Mouse (Mus musculus) midbrain, embryonic 14.5 days (tissue): Measurements from ENCODE around the gene Caskin1. TPM values are rescaled to one million over a fixed set of nuclear protein-coding genes. Genes with fewer than 3 reads are reported as not detected.

Experiments used
- polyA plus RNA-seq: library from polyadenylated mRNA; unstranded; fragments of >200 nt; fragmentation: Nextera tagmentation; extraction: Ambion mirVana; gene quantifications from 2 replicates; pipeline ENCODE4 v1.2.1, GENCODE M21; 2014

Gene Caskin1
- polyA plus RNA-seq, 1 experiment from 2014 or later: 37.5 TPM

Other genes starting within 250 kb of the Caskin1 start
- 11.1 and 16.6 TPM in 2 replicates for gene Ccnf, start 237.1 kb upstream of the Caskin1 start, polyA plus RNA-seq
- 0.18 and 0.47 TPM in 2 replicates for gene Abca17, start 137.5 kb upstream of the Caskin1 start, polyA plus RNA-seq
- gene Abca3, start 136.7 kb upstream of the Caskin1 start, polyA plus RNA-seq: 26.2 and 31.4 TPM in 2 replicates
- gene Rnps1, start 74.0 kb upstream of the Caskin1 start, polyA plus RNA-seq: 331 and 345 TPM in 2 replicates
- 26.9 and 27.7 TPM in 2 replicates for gene Eci1, start 62.0 kb upstream of the Caskin1 start, polyA plus RNA-seq
- gene Dnase1l2, start 45.5 kb upstream of the Caskin1 start, polyA plus RNA-seq: 4.2 and 6.1 TPM in 2 replicates
- 22.7 and 22.8 TPM in 2 replicates for gene E4f1, start 18.3 kb upstream of the Caskin1 start, polyA plus RNA-seq
- 60.5 and 62.7 TPM in 2 replicates for gene Pgp, start 18.2 kb upstream of the Caskin1 start, polyA plus RNA-seq
- 0.45 TPM in 1 of 2 replicates, not detected in the other for gene Bricd5, start 14.7 kb upstream of the Caskin1 start, polyA plus RNA-seq
- gene Mlst8, start 9.5 kb upstream of the Caskin1 start, polyA plus RNA-seq: 36.2 and 43.0 TPM in 2 replicates
- gene Traf7, start 39.3 kb downstream of the Caskin1 start, polyA plus RNA-seq: 86.2 and 90.8 TPM in 2 replicates
- 4.9 and 6.5 TPM in 2 replicates for gene Rab26, start 45.6 kb downstream of the Caskin1 start, polyA plus RNA-seq
- 18.0 and 28.3 TPM in 2 replicates for gene Pkd1, start 61.2 kb downstream of the Caskin1 start, polyA plus RNA-seq
- 79.5 and 89.5 TPM in 2 replicates for gene Tsc2, start 144.0 kb downstream of the Caskin1 start, polyA plus RNA-seq
- 6.5 and 8.9 TPM in 2 replicates for gene Nthl1, start 144.1 kb downstream of the Caskin1 start, polyA plus RNA-seq
- gene Slc9a3r2, start 161.7 kb downstream of the Caskin1 start, polyA plus RNA-seq: 36.7 and 39.2 TPM in 2 replicates
- gene Npw, start 169.9 kb downstream of the Caskin1 start, polyA plus RNA-seq: not detected in 2 replicates
- 22.8 and 24.5 TPM in 2 replicates for gene Zfp598, start 181.1 kb downstream of the Caskin1 start, polyA plus RNA-seq
- gene Syngr3, start 201.4 kb downstream of the Caskin1 start, polyA plus RNA-seq: 147 and 169 TPM in 2 replicates
- 35.9 and 38.3 TPM in 2 replicates for gene Gfer, start 207.6 kb downstream of the Caskin1 start, polyA plus RNA-seq
- gene Noxo1, start 207.6 kb downstream of the Caskin1 start, polyA plus RNA-seq: 1.8 and 1.9 TPM in 2 replicates
- gene Tbl3, start 219.1 kb downstream of the Caskin1 start, polyA plus RNA-seq: 68.0 and 73.0 TPM in 2 replicates
- 0.32 TPM in 1 of 2 replicates, not detected in the other for gene Rnf151, start 229.5 kb downstream of the Caskin1 start, polyA plus RNA-seq
- gene Rps2, start 229.5 kb downstream of the Caskin1 start, polyA plus RNA-seq: 814 and 824 TPM in 2 replicates
- gene Ndufb10, start 235.9 kb downstream of the Caskin1 start, polyA plus RNA-seq: 282 and 319 TPM in 2 replicates
- gene Rpl3l, start 239.2 kb downstream of the Caskin1 start, polyA plus RNA-seq: not detected in 2 replicates
- 19.7 and 20.1 TPM in 2 replicates for gene Msrb1, start 248.0 kb downstream of the Caskin1 start, polyA plus RNA-seq